Mouse (Mus musculus): ENCODE results near the gene Ccdc17. TPM values are rescaled to one million over a fixed set of nuclear protein-coding genes. Genes with fewer than 3 reads are reported as not detected.

Ccdc17 gene
- total RNA-seq, 2 experiments from 2014 or later = 3.0 to 4.2 TPM

DNA sequence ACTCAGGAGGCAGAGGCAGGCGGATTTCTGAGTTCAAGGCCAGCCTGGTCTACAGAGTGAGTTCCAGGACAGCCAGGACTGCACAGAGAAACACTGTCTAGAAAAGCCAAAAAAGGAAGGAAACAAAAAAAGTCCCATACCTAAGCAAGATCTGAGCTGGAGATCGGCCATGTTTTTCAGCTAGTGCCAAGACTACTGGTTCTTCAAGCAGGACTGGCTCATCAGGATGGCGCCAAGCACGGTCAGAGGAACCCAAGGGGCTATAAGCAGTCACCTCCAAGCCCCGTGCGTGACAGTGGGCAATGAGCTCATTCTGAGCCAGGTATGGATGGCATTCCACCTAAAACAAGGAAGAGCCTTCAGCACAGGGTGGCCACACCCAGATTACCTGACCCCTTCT is 42.4 kb downstream of the Ccdc17 start:
- no peak for DNase-seq (ENCODE audit: low spot score)
- intact Hi-C loops (cut with DNase I) = no loop called here

DNA sequence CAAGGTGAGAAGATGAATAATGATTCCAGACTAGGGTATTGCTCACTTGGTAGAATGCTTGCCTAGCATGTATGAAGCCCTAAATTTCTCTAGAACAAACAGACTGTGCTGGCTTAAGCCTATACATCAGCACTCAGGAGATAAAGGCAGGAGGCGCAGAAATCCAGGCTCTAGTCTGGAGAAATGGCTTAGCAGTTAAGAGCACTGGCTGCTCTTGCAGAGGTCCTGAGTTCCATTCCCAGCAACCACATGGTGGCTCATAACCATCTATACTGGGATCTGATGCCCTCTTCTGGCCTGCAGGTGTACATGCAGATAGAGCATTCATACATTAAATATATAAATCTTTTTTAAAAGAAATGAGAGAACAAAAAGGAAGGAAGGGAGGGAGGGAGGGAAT is 45.6 kb downstream of the Ccdc17 start:
- no peak for DNase-seq (ENCODE audit: low spot score)
- intact Hi-C loops (cut with DNase I) = loop anchor here (10.0 kb wide), 1 partner anchor 143 kb away; no protein-coding TSS in a partner anchor

DNA sequence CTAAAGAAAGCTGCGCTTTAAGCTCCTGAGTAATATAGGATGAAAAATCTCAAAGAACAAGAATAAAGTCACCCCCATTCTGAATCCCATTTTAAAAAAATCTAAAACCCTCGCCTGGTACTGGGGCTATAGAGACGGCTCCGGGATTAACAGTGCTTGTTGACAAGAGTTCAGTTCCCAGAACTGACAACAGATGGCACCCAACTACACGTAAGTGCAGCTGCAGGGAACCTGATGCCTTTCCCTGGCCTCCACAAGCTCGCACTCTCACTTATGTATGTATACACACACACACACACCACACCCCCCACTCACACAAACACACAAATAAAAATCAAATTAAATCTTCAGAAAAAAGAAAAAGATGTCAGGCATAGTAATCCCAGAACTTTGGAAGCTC is 47.9 kb downstream of the Ccdc17 start:
- no peak for DNase-seq (ENCODE audit: low spot score)
- intact Hi-C loops (cut with DNase I) = loop anchor here (10.0 kb wide), 1 partner anchor 140 kb away; no protein-coding TSS in a partner anchor

DNA sequence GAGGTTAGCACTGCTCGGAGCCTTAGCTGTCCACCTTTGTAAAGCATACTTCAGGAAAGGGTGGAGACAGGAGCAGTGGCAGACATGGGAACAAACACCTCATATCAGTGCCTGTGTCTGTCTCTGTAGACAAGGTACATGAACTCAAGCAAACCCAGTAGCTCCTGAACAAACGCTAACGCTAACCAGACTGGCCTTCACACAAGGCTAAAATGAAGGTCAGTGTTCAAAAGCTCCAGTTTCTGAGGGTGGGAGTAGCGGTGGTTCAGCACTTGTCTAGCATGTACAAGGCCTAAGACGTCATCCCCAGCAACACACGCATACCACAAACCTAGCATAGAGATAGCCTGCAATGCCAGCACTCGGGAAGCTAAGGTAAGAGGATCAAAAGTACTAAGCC is 49.2 kb downstream of the Ccdc17 start:
- intact Hi-C loops (cut with DNase I) = loop anchor here (5.0 to 10.0 kb wide), 2 partner anchors 57 to 139 kb away; no protein-coding TSS in a partner anchor
- no peak for DNase-seq (ENCODE audit: low spot score)

DNA sequence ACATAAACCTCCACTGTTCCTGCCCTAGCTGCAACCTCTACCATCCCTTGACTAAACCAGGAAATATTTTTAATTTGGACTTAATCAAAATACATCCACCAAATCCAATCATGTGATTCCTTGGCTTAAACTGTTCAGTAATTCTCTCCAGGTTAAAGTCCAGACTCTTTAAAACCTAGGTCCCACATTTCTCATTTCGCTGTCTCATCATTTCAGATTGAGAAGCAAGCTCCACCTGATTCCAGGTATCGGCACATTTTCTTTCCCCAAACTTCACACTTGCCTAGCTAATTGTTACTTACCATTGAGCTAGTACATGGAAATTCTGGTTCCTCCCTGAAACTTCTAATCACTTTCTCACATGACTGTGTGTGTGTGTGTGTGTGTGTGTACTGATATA is 53.0 kb downstream of the Ccdc17 start:
- DNase-seq (ENCODE audit: low spot score) = no peak
- intact Hi-C loops (cut with DNase I) = loop anchor here (5.0 to 10.0 kb wide), 2 partner anchors 53 to 135 kb away; no protein-coding TSS in a partner anchor

Other genes with a start within 250 kb of the Ccdc17 start
- gene Mast2, start 132.5 kb upstream of the Ccdc17 start, total RNA-seq (2021) = 100 to 1,000 TPM; 118 to 119 TPM
- 10 to 100 TPM; 12.4 to 16.2 TPM for gene Ipp, start 89.1 kb upstream of the Ccdc17 start, total RNA-seq (2021)
- gene Tmem69, start 40.7 kb upstream of the Ccdc17 start, total RNA-seq (2021) = 10 to 100 TPM; 24.9 to 25.2 TPM
- gene Gpbp1l1, start 39.0 kb upstream of the Ccdc17 start, total RNA-seq (2021) = 10 to 100 TPM; 59.5 to 80.0 TPM
- 10 to 100 TPM; 21.1 to 24.6 TPM for gene Nasp, start 31.3 kb downstream of the Ccdc17 start, total RNA-seq (2021)
- 100 to 1,000 TPM; 277 to 278 TPM for gene Akr1a1, start 55.0 kb downstream of the Ccdc17 start, total RNA-seq (2021)
- 100 to 1,000 TPM; 429 to 473 TPM for gene Prdx1, start 88.9 kb downstream of the Ccdc17 start, total RNA-seq (2021)
- gene Mmachc, start 111.8 kb downstream of the Ccdc17 start, total RNA-seq (2021) = 10 to 100 TPM; 57.6 TPM
- gene Ccdc163, start 111.9 kb downstream of the Ccdc17 start, total RNA-seq (2021) = 1 to 10 TPM; 5.5 to 5.6 TPM
- gene Tesk2, start 124.3 kb downstream of the Ccdc17 start, total RNA-seq (2021) = 1 to 10 TPM; 2.3 to 2.5 TPM
- 1 to 10 TPM; 6.9 to 8.2 TPM for gene Toe1, start 211.0 kb downstream of the Ccdc17 start, total RNA-seq (2021)
- gene Mutyh, start 211.1 kb downstream of the Ccdc17 start, total RNA-seq (2021) = 1 to 10 TPM; 1.5 to 1.6 TPM
- 1 to 10 TPM; 4.2 to 4.8 TPM for gene Hpdl, start 225.1 kb downstream of the Ccdc17 start, total RNA-seq (2021)

Measured in heart, postnatal 25 days (tissue).